Mouse (Mus musculus) embryonic fibroblast, embryonic 13.5 days (primary cell): ENCODE data around the gene Cnot11.

Source experiments
- CTCF ChIP-seq: IDR thresholded peaks from 2 replicates; pipeline ENCODE4 v1.5.1; 2011; ENCODE audit warnings: mild to moderate bottlenecking, control low read depth, low read length, moderate library complexity, borderline replicate concordance; ENCODE audit not compliant: insufficient read depth
- POLR2A ChIP-seq: IDR thresholded peaks from 2 replicates; pipeline ENCODE4 v1.6.1; 2011; ENCODE audit warnings: low read depth, mild to moderate bottlenecking, control low read depth, low read length, moderate library complexity

GRCm38 (mm10) chr1:39564603-39565002 lies 29.8 kb downstream of the Cnot11 start:
- TF ChIP-seq POLR2A (no peak), CTCF (no peak)
